Mouse (Mus musculus) midbrain, postnatal 0 days (tissue): ENCODE results near the gene Ncor2. TPM values are rescaled to one million over a fixed set of nuclear protein-coding genes. Genes with fewer than 3 reads are reported as not detected.
A peak's percentile ranks its signal among the peaks of the same experiment; 100 is the strongest.

Experiments used
- ATAC-seq: fragments of 200-750 bp; cut with Nextera tagmentation; 2 replicates; pipeline ENCODE4 v1.8.0; 2017; ENCODE audit warnings: moderate number of reproducible peaks, mild to moderate bottlenecking, moderate TSS enrichment, moderate library complexity; ENCODE audit not compliant: low FRiP score
- DNase-seq: peaks from one replicate; pipeline ENCODE4 v3.0.0-alpha.2; 2015; ENCODE audit warnings: low spot score
- H3K27ac ChIP-seq: fragments of 300-500 bp; sonication (generic); 2 replicates; pipeline ENCODE4 v1.5.1; 2014; ENCODE audit warnings: low read depth, mild to moderate bottlenecking, low read length, mixed read lengths
- H3K27me3 ChIP-seq: fragments of 300-500 bp; sonication (generic); 2 replicates; pipeline ENCODE4 v1.6.1; 2014; ENCODE audit warnings: low read length, control low read depth, mixed read lengths; ENCODE audit not compliant: insufficient read depth
- H3K36me3 ChIP-seq: fragments of 300-500 bp; sonication (generic); 2 replicates; pipeline ENCODE4 v1.6.1; 2014; ENCODE audit warnings: low read length, control low read depth, mixed read lengths; ENCODE audit not compliant: insufficient read depth
- H3K4me1 ChIP-seq: fragments of 300-500 bp; sonication (generic); 2 replicates; pipeline ENCODE4 v1.6.1; 2014; ENCODE audit warnings: mild to moderate bottlenecking, control low read depth, antibody characterized with exemption, low read length, mixed read lengths; ENCODE audit not compliant: insufficient read depth
- H3K4me2 ChIP-seq: fragments of 300-500 bp; sonication (generic); 2 replicates; pipeline ENCODE4 v1.6.1; 2014; ENCODE audit warnings: low read depth, mild to moderate bottlenecking, low read length, mixed read lengths; ENCODE audit not compliant: poor library complexity, severe bottlenecking
- H3K4me3 ChIP-seq: fragments of 300-500 bp; sonication (generic); 2 replicates; pipeline ENCODE4 v1.5.1; 2014; ENCODE audit warnings: low read depth, mild to moderate bottlenecking, low read length, moderate library complexity
- H3K9ac ChIP-seq: fragments of 300-500 bp; sonication (generic); replicated peaks from 2 replicates; pipeline ENCODE4 v1.6.1; 2014; ENCODE audit warnings: mild to moderate bottlenecking, low read length, moderate library complexity, mixed read lengths; ENCODE audit not compliant: poor library complexity, severe bottlenecking
- H3K9me3 ChIP-seq: fragments of 300-500 bp; sonication (generic); 2 replicates; pipeline ENCODE4 v1.6.1; 2016; ENCODE audit warnings: low read length, control low read depth
- CTCF ChIP-seq: IDR thresholded peaks from 2 replicates; pipeline ENCODE4 v1.5.1; 2016; ENCODE audit warnings: antibody characterized with exemption, mild to moderate bottlenecking
- WGBS: fragments of 180-500 bp; shearing (Covaris S2); extraction: QIAGEN DNeasy Blood & Tissue Kit; methylation state at CpG from one replicate; pipeline ENCODE4 v1.1.7; 2014; 5-methylcytosine and 5-hydroxymethylcytosine counted together
- polyA plus RNA-seq: library from polyadenylated mRNA; unstranded; fragments of >200 nt; fragmentation: Nextera tagmentation; extraction: Ambion mirVana; gene quantifications from 2 replicates; pipeline ENCODE4 v1.2.1, GENCODE M21; 2015
- total RNA-seq: library from RNA; depleted of rRNA; stranded (reverse); fragments of >200 nt; gene quantifications from 2 replicates; pipeline ENCODE4 v1.2.3, GENCODE M21; 2014

Gene Ncor2
- total and polyA plus RNA-seq, 2 experiments from 2014 or later: 17.8 to 22.8 TPM

GRCm38 (mm10) chr5:125056331-125056695 is 122.7 kb downstream of the Ncor2 start:
- ATAC-seq (no peak), DNase-seq (no peak)
- Histone ChIP-seq H3K27ac (no peak overlapping the region), H3K9ac (0 out of 2 replicates have a peak overlapping the region, but pooled peaks have one; percentile 4), H3K27me3 (no peaks in the 10 kb centered on the region), H3K4me3 (no peak overlapping the region), H3K9me3 (no peaks in the 10 kb centered on the region), H3K4me2 (no peak overlapping the region), H3K36me3 (peaks cover 10% of the 10 kb centered on the region), H3K4me1 (peaks cover 14% of the 10 kb centered on the region)
- TF ChIP-seq CTCF: no peak
- WGBS: 17% methylated on average over 6 of the region's 6 CpGs

- H3K27me3 ChIP-seq: no peaks in the 10 kb centered on the region
- no peaks in the 10 kb centered on the region for H3K9me3 ChIP-seq
- no peak for TF ChIP-seq CTCF
- no peak overlapping the region for H3K27ac ChIP-seq
- 0 out of 2 replicates have a peak overlapping the region, but pooled peaks have one; percentile 4 for H3K9ac ChIP-seq
- no peak for ATAC-seq
- no peak overlapping the region for H3K4me2 ChIP-seq
- H3K4me3 ChIP-seq: no peak overlapping the region
- H3K4me1 ChIP-seq: peaks cover 14% of the 10 kb centered on the region
- no peak for DNase-seq
- peaks cover 12% of the 10 kb centered on the region for H3K36me3 ChIP-seq
- 75% methylated on average over 8 of the region's 8 CpGs for WGBS
Observed at GRCm38 (mm10) chr5:125055901-125056300, 123.1 kb downstream of the Ncor2 start.

GRCm38 (mm10) chr5:125053661-125054060 is 125.4 kb downstream of the Ncor2 start:
- no peak for ATAC-seq
- Histone ChIP-seq H3K4me3 (no peak overlapping the region), H3K9ac (no peak overlapping the region), H3K9me3 (no peaks in the 10 kb centered on the region), H3K4me2 (no peak overlapping the region), H3K36me3 (peaks cover 35% of the 10 kb centered on the region), H3K27me3 (no peaks in the 10 kb centered on the region), H3K27ac (no peak overlapping the region), H3K4me1 (peaks cover 14% of the 10 kb centered on the region)
- no peak for TF ChIP-seq CTCF
- WGBS: 82% methylated on average over 7 of the region's 7 CpGs
- DNase-seq: no peak

GRCm38 (mm10) chr5:125052603-125053488 is 126.2 kb downstream of the Ncor2 start:
- no peak for TF ChIP-seq CTCF
- H3K36me3 ChIP-seq: peaks cover 41% of the 10 kb centered on the region
- no peak overlapping the region for H3K9ac ChIP-seq
- no peaks in the 10 kb centered on the region for H3K27me3 ChIP-seq
- no peak for ATAC-seq
- WGBS: 73% methylated on average over 23 of the region's 23 CpGs
- DNase-seq: no peak
- no peak overlapping the region for H3K4me2 ChIP-seq
- no peak overlapping the region for H3K27ac ChIP-seq
- no peak overlapping the region for H3K4me3 ChIP-seq
- peaks cover 12% of the 10 kb centered on the region for H3K4me1 ChIP-seq
- H3K9me3 ChIP-seq: no peaks in the 10 kb centered on the region

- TF ChIP-seq CTCF: no peak
- ATAC-seq: no peak
- Histone ChIP-seq H3K4me1 (peaks cover 6% of the 10 kb centered on the region; the same call in 1 of the 2 replicates), H3K4me2 (no peak overlapping the region), H3K9ac (no peak overlapping the region), H3K36me3 (peaks cover 48% of the 10 kb centered on the region), H3K9me3 (no peaks in the 10 kb centered on the region), H3K27me3 (no peaks in the 10 kb centered on the region), H3K4me3 (no peak overlapping the region), H3K27ac (no peak overlapping the region)
- 75% methylated on average over 10 of the region's 10 CpGs for WGBS
- DNase-seq: no peak
Observed at GRCm38 (mm10) chr5:125052237-125052602, 126.8 kb downstream of the Ncor2 start.

- no peaks in the 10 kb centered on the region for H3K4me1 ChIP-seq
- H3K4me3 ChIP-seq: no peak overlapping the region
- no peaks in the 10 kb centered on the region for H3K27me3 ChIP-seq
- H3K4me2 ChIP-seq: no peak overlapping the region
- no peak overlapping the region for H3K27ac ChIP-seq
- DNase-seq: no peak
- no peak for ATAC-seq
- no peaks in the 10 kb centered on the region for H3K9me3 ChIP-seq
- TF ChIP-seq CTCF: no peak
- no peak overlapping the region for H3K9ac ChIP-seq
- peaks cover 57% of the 10 kb centered on the region for H3K36me3 ChIP-seq
- 88% methylated on average over 4 of the region's 4 CpGs for WGBS
Observed at GRCm38 (mm10) chr5:125049481-125049880, 129.5 kb downstream of the Ncor2 start.
